Mouse (Mus musculus) forebrain, embryonic 16.5 days (tissue): ENCODE results near the gene Dgka. TPM values are rescaled to one million over a fixed set of nuclear protein-coding genes. Genes with fewer than 3 reads are reported as not detected.

Experiments used
- ATAC-seq: fragments of 200-750 bp; cut with Nextera tagmentation; 2 replicates; pipeline ENCODE4 v1.8.0; 2017; ENCODE audit warnings: mild to moderate bottlenecking, moderate library complexity
- H3K27ac ChIP-seq: fragments of 300-500 bp; sonication (generic); 2 replicates; pipeline ENCODE4 v1.5.1; 2014; ENCODE audit warnings: low read length, control low read depth
- H3K27me3 ChIP-seq: fragments of 300-500 bp; sonication (generic); replicated peaks from 2 replicates; pipeline ENCODE4 v1.6.1; 2014; ENCODE audit warnings: low read length; ENCODE audit not compliant: control insufficient read depth, insufficient read depth
- H3K36me3 ChIP-seq: fragments of 300-500 bp; sonication (generic); 2 replicates; pipeline ENCODE4 v1.6.1; 2014; ENCODE audit not compliant: control insufficient read depth, insufficient read depth
- H3K4me1 ChIP-seq: fragments of 300-500 bp; sonication (generic); replicated peaks from 2 replicates; pipeline ENCODE4 v1.6.1; 2014; ENCODE audit warnings: low read length; ENCODE audit not compliant: control insufficient read depth, insufficient read depth
- H3K4me2 ChIP-seq: fragments of 300-500 bp; sonication (generic); 2 replicates; pipeline ENCODE4 v1.6.1; 2014; ENCODE audit warnings: mild to moderate bottlenecking, low read length, control low read depth
- H3K4me3 ChIP-seq: fragments of 300-500 bp; sonication (generic); replicated peaks from 2 replicates; pipeline ENCODE4 v1.5.1; 2014; ENCODE audit warnings: mild to moderate bottlenecking, low read length, control low read depth
- H3K9ac ChIP-seq: fragments of 300-500 bp; sonication (generic); replicated peaks from 2 replicates; pipeline ENCODE4 v1.6.1; 2014; ENCODE audit warnings: low read depth, low read length, control low read depth
- H3K9me3 ChIP-seq: fragments of 300-500 bp; sonication (generic); 2 replicates; pipeline ENCODE4 v1.6.1; 2016; ENCODE audit warnings: low read length; ENCODE audit not compliant: control insufficient read depth
- WGBS: fragments of 180-500 bp; shearing (Covaris S2); extraction: QIAGEN DNeasy Blood & Tissue Kit; methylation state at CpG from one replicate; pipeline ENCODE4 v1.1.7; 2014; 5-methylcytosine and 5-hydroxymethylcytosine counted together
- polyA plus RNA-seq: library from polyadenylated mRNA; unstranded; fragments of >200 nt; fragmentation: Nextera tagmentation; extraction: Ambion mirVana; gene quantifications from 2 replicates; pipeline ENCODE4 v1.2.1, GENCODE M21; 2015

The Dgka gene
- 4.6 and 5.1 TPM in 2 replicates for polyA plus RNA-seq

GRCm38 (mm10) chr10:128744680-128745601 is at the start of gene Dgka:
TSS of gene Dgka (minus strand) at chr10:128744855.
- Histone ChIP-seq H3K4me3 (peak within 1 kb of the TSS; percentile 59), H3K9ac (peak within 1 kb of the TSS; percentile 72), H3K36me3 (no peaks in the 10 kb centered on the region), H3K4me2 (peak within 1 kb of the TSS; percentile 93), H3K27ac (no peak within 1 kb of the TSS), H3K4me1 (peaks cover 29% of the 10 kb centered on the region), H3K9me3 (no peaks in the 10 kb centered on the region), H3K27me3 (peaks cover 18% of the 10 kb centered on the region)
- no peak for ATAC-seq
- WGBS: 27% methylated on average over 18 of the region's 18 CpGs

GRCm38 (mm10) chr10:128794391-128794790 is 49.7 kb upstream of the Dgka start:
- H3K27me3 ChIP-seq: no peaks in the 10 kb centered on the region
- no peak overlapping the region for H3K4me3 ChIP-seq
- WGBS: 92% methylated on average over 5 of the region's 5 CpGs
- H3K9me3 ChIP-seq: no peaks in the 10 kb centered on the region
- no peaks in the 10 kb centered on the region for H3K4me1 ChIP-seq
- H3K27ac ChIP-seq: no peak overlapping the region
- no peak overlapping the region for H3K9ac ChIP-seq
- no peaks in the 10 kb centered on the region for H3K36me3 ChIP-seq
- H3K4me2 ChIP-seq: no peak overlapping the region
- no peak for ATAC-seq

- no peak for ATAC-seq
- Histone ChIP-seq H3K9ac (no peak overlapping the region), H3K4me2 (no peak overlapping the region), H3K27ac (no peak overlapping the region), H3K9me3 (no peaks in the 10 kb centered on the region), H3K4me1 (no peaks in the 10 kb centered on the region), H3K4me3 (no peak overlapping the region), H3K36me3 (no peaks in the 10 kb centered on the region), H3K27me3 (no peaks in the 10 kb centered on the region)
- WGBS: 93% methylated on average over 1 of the region's 1 CpGs
Measured at GRCm38 (mm10) chr10:128793258-128793657, 48.6 kb upstream of the Dgka start.

GRCm38 (mm10) chr10:128792041-128792440 is 47.4 kb upstream of the Dgka start:
- Histone ChIP-seq H3K27me3 (no peaks in the 10 kb centered on the region), H3K9ac (no peak overlapping the region), H3K4me2 (no peak overlapping the region), H3K4me1 (no peaks in the 10 kb centered on the region), H3K9me3 (no peaks in the 10 kb centered on the region), H3K36me3 (no peaks in the 10 kb centered on the region), H3K27ac (no peak overlapping the region), H3K4me3 (no peak overlapping the region)
- ATAC-seq: no peak

GRCm38 (mm10) chr10:128790398-128791124 is 45.9 kb upstream of the Dgka start, which contains the start of gene Mmp19:
TSS of gene Mmp19 (plus strand) at chr10:128790910.
- H3K27ac ChIP-seq: no peak within 1 kb of the TSS

GRCm38 (mm10) chr10:128780200-128780599 is 35.5 kb upstream of the Dgka start:
- H3K4me3 ChIP-seq: no peak overlapping the region
- no peak for ATAC-seq
- WGBS: 100% methylated on average over 1 of the region's 1 CpGs

More at GRCm38 (mm10) chr10:128790398-128791124, 45.9 kb upstream of the Dgka start, which contains the start of gene Mmp19:
- Histone ChIP-seq H3K9ac (no peak within 1 kb of the TSS), H3K4me2 (no peak within 1 kb of the TSS), H3K4me1 (no peaks in the 10 kb centered on the region), H3K4me3 (no peak within 1 kb of the TSS), H3K27me3 (no peaks in the 10 kb centered on the region), H3K36me3 (no peaks in the 10 kb centered on the region), H3K9me3 (no peaks in the 10 kb centered on the region)
- 71% methylated on average over 7 of the region's 7 CpGs for WGBS
- no peak for ATAC-seq

GRCm38 (mm10) chr10:128779011-128779795 is 34.5 kb upstream of the Dgka start:
- no peak for ATAC-seq
- Histone ChIP-seq H3K27ac (no peak overlapping the region), H3K9ac (no peak overlapping the region), H3K9me3 (0 out of 2 replicates have a peak, but pooled peaks cover 5% of the 10 kb centered on the region), H3K4me3 (no peak overlapping the region), H3K4me1 (no peaks in the 10 kb centered on the region), H3K36me3 (no peaks in the 10 kb centered on the region), H3K27me3 (no peaks in the 10 kb centered on the region), H3K4me2 (no peak overlapping the region)
- WGBS: 42% methylated on average over 8 of the region's 8 CpGs

More at GRCm38 (mm10) chr10:128780200-128780599, 35.5 kb upstream of the Dgka start:
- H3K4me1 ChIP-seq: no peaks in the 10 kb centered on the region
- 0 out of 2 replicates have a peak, but pooled peaks cover 7% of the 10 kb centered on the region for H3K9me3 ChIP-seq
- no peaks in the 10 kb centered on the region for H3K36me3 ChIP-seq
- H3K9ac ChIP-seq: no peak overlapping the region
- no peak overlapping the region for H3K27ac ChIP-seq
- no peak overlapping the region for H3K4me2 ChIP-seq
- no peaks in the 10 kb centered on the region for H3K27me3 ChIP-seq

GRCm38 (mm10) chr10:128778441-128778840 is 33.8 kb upstream of the Dgka start:
- 90% methylated on average over 2 of the region's 2 CpGs for WGBS
- Histone ChIP-seq H3K4me1 (no peaks in the 10 kb centered on the region), H3K27me3 (no peaks in the 10 kb centered on the region), H3K36me3 (no peaks in the 10 kb centered on the region), H3K4me3 (no peak overlapping the region), H3K27ac (no peak overlapping the region), H3K4me2 (no peak overlapping the region), H3K9me3 (0 out of 2 replicates have a peak, but pooled peaks cover under 1% of the 10 kb centered on the region), H3K9ac (no peak overlapping the region)
- no peak for ATAC-seq
